Mouse (Mus musculus) heart, adult 2 months (tissue): ENCODE measurements at regions not wholly inside any gene's neighbourhood (a gene's known extent, or its start where the extent isn't known, plus 50 kb on each side); places are given as distances from the start of the nearest gene placed in this dataset.

Experiments used
- CTCF ChIP-seq: fragments of 200-600 bp; IDR thresholded peaks from 2 replicates; pipeline ENCODE4 v1.8.1; 2022; ENCODE audit warnings: antibody characterized with exemption, mild to moderate bottlenecking, moderate library complexity
- EP300 ChIP-seq: fragments of 200-500 bp; IDR thresholded peaks from 2 replicates; pipeline ENCODE4 v1.6.1; 2011; ENCODE audit warnings: low read depth, low read length, control low read depth; ENCODE audit not compliant: insufficient read depth
- POLR2A ChIP-seq: fragments of 200-500 bp; IDR thresholded peaks from 2 replicates; pipeline ENCODE4 v1.6.1; 2011; ENCODE audit warnings: mild to moderate bottlenecking, low read depth, low read length, control low read depth; ENCODE audit not compliant: insufficient read depth

- TF ChIP-seq CTCF: no peak
- TF ChIP-seq POLR2A: no peak
- no peak for TF ChIP-seq EP300
Measured at GRCm38 (mm10) chr9:27477079-27477687, 80.6 kb downstream of the Spata19 start.
